Mouse (Mus musculus): ENCODE data around the gene Satb2. TPM values are rescaled to one million over a fixed set of nuclear protein-coding genes. Genes with fewer than 3 reads are reported as not detected.

The Satb2 gene
- total RNA-seq, 4 experiments from 2014 or later: 56.2 to 62.9 (median 59.9) TPM

DNA sequence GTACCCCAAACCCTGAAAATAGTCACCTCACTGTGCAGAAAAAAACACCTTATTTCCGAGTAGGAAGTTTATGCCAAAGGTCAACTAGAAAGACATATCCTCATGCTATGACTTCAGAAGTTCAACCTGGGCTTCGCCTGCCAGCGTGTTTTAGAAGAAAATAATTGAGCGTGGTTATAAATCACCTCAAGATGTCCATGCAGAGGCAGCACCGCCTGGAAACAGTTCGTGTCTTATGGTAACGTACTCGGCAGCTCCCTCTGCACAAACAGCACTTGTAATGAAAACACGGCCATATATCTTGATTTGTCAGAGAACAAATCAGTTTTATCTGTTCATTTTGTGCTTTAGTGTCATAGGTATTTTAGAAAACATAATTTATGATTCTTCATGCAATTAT is 44.6 kb downstream of the Satb2 start:
- no peak for DNase-seq (ENCODE audit: low spot score in 2 of 2)

DNA sequence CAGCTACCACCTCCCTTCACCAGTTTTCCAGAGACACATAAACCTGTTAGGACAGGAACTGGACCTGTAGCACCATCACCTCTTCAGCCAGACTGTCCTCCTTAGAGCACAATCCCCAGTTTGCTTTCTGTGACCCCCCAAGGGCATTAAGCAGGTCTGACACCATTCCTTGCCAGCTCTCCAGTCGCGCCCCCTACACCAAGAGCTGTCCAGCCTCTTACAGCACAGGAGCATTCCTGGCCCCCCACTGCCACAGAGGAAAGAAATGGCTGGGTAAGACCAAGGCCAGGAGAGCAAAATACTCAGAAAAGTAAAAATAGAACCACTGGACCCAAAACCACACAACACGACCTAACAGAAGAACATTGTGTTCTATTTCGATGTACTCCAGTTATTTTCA is 48.4 kb downstream of the Satb2 start:
- DNase-seq (ENCODE audit: low spot score in 2 of 2): no peak

DNA sequence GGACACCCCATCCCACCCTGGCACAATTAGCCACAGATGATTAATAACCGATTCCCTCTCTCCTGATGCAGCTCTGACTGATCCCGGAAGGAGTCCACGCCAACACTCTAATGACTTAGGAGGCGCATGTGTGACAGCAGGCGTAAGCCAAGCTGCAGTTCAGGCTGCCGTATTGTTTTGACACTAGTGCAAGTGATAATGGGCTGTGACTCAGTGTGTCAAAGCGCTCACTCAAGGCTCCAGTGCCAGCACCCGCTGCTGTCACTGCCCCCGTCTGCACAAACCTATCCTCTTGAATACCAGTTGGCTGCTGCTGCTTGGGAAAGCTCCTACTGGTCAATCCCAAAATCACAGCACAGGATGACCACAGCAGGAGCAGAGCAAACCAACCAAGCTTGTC is 49.7 kb downstream of the Satb2 start:
- peak in 1 of 2 experiments; percentile 68 for DNase-seq (ENCODE audit: low spot score in 2 of 2)

DNA sequence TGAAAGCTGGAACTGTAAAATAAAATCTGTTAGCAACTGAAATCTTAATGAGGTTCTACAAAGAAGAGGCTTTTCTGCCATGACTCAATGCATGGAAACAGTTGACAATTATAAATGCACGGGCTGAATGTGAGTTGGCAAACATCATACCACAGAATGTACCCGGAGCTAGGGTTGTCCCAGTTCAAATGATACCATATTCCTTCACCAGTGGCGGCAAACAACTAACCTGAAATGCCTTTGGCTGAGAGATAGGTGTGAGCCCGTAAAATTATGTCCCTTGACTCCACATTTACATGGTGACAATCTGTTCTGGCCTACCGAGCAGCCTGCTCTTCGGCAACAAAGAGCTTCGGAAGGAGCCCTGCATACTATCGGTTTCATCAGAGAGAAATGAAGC is 58.0 kb downstream of the Satb2 start:
- no peak for DNase-seq (ENCODE audit: low spot score in 2 of 2)

DNA sequence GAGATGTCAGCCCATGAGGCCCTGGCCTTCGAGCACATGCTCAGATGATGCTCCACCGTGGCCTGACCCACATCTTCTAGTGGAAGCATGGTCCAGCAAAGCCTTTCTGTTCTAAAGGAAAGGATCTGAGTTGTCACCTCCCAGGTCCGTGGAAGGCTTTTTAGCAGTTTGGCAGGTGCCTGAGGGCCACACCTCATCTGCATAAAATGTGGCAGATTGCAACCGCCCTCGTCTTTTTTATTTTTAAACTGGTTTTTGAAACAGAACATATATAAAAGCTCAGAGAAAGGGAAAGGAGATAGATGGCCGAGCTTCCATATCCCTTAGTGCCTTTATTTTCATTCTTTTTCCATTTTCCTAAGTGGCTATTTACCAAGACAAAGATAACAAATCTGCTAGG is 64.2 kb downstream of the Satb2 start:
- peak in 1 of 2 experiments; percentile 68 for DNase-seq (ENCODE audit: low spot score in 2 of 2)

DNA sequence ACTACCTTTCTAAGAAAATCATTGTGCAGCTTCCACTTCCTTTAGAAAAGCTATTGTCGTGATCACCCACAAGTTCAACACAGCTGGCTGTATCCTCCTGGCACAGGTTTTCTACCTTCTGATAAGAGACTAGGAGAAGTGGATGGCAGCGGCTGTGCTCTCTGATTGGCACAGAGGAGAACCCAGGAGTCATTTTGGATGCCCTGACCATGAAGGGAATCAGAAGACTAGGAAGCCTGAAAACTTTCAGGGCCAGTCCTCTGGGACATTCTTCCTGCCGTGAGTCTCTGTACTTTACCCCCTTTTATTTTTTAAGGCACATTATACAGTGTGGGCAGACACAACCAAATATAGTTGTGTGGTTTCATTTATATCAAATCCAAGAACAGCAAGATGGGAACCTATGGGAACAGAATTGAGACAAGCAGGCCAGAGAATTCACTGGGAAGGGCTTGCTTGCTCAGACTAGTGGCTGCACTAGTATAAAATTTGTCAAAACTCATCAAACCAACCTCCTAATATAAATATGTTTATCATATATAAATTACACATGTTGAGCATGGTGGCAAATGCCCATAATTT is 77.7 kb downstream of the Satb2 start:
- DNase-seq (ENCODE audit: low spot score in 2 of 2): no peak

DNA sequence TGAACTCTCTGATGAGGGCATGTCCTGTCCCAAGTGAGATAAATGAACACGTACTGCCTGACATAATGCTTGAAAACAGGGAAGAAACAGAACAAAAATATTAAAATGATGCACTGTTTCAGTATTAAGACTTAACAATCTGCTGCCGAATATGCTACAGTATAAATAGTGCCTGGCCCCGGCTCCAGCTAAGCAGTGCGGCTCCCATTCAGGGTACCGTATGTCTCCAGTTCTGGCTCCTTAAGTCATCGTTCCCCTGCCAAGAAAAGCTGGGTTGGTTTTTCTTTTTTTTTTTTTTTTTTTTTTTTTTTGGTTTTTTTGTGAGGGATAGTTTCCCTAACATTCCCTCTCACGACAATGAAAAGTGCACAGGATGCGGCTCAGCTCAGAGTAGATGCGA is 78.3 kb downstream of the Satb2 start:
- DNase-seq (ENCODE audit: low spot score in 2 of 2): peak in 1 of 2 experiments; percentile 40

DNA sequence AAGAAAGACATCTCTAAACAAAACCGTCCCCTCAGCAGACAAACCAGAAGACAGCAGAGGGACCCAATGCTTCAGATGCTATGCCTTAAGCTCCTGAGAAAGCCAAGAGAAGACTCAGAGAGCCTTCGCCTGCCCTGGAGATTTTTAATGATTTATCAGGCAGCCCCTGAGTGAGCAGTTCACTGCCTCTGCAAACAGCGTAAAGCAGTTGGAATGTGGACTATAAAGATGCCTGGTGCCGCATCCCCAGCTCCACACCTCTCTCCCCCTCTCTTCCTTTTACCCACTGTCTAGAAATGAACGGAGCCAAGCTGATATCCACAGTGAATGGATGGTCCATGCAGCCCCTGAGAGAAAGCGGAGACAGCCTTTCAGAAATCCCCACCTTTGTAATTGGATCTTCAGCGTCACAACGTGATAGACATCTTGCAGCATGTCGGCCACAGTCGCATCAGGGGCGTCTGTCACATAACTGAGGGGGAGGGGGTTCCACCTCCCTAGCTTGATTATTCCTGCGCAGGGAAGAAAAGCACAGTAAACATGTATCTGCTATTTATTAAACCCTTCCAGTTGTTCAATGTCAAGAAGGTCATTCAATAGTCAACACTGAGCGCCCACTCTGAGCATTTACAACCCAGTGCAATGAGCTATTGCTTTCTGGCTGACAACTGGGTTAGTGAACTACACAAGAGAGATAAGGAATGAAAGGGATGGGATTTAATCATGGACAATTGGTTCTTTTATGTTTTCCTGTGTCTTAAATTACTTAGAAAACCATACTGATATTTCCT is 79.6 kb downstream of the Satb2 start:
- no peak for DNase-seq (ENCODE audit: low spot score in 2 of 2)

DNA sequence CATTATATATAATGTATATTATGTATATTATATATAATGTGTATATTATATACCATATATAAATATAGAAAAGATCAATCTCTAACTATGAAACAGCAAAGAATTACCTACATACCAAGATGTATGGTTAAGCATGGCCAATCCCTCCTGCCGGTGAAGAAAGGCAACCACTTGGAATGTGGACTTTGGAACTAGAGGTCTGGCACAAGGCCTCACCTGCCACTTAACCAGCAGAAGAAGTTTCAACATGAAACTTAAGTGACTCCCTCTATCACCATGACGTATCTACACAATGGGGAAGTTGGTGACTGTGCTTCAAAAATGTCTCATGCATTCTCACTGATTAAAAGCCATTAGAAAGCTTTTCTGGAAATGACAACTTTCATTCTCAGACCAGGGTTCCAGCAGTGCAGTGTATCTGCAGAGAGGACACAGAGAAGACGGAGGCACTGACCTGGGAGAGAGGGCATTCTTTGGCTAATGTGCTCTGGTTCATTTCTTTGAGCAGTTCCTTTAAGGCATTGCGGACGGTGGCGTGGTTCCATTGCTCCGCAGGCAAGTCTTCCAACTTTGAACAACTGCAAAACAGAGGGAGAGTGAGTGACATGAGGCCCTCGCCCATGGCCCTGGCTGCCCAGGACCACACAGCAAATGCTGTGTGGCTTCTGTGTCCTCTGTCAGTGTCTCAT is 80.8 kb downstream of the Satb2 start:
- no peak for DNase-seq (ENCODE audit: low spot score in 2 of 2)

DNA sequence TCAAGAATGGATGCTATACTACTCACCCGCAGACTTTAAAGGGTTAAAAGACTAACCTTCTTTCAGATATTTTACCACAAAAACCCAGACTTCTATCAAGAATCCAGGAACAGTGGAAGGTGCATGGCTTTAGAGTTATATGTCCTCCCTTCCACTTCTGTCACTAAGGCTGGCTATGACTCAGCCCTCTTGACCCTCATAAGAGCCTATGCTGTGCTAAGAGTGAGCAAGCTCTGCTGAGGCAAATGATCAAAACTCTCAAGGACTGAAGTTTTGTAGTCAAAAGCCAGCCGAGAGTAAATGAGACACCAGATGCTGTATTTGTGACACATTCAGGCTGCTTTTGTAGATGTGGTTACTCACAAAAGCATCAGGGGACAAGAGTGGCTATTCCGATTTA is 81.8 kb downstream of the Satb2 start:
- no peak for DNase-seq (ENCODE audit: low spot score in 2 of 2)

DNA sequence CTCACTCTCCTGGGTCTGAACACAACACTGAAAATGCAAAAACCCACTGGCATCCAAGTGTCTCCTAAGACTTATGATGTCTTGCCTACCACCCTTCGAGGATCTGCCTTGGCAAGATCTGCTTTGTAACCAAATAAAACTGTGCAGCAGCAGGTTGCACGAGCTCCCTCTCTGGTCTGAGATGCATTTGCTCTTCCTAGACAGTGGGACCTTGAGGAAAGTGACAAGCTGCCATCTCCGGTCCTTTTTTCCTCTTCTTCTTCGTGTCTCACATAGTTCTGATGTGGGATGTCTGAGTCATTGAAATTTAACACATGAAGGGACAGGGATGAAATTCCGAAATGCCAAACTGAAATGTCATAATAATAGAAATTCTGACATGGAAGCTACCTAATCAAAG is 85.7 kb downstream of the Satb2 start:
- peak in 1 of 2 experiments; percentile 60 for DNase-seq (ENCODE audit: low spot score in 2 of 2)

DNA sequence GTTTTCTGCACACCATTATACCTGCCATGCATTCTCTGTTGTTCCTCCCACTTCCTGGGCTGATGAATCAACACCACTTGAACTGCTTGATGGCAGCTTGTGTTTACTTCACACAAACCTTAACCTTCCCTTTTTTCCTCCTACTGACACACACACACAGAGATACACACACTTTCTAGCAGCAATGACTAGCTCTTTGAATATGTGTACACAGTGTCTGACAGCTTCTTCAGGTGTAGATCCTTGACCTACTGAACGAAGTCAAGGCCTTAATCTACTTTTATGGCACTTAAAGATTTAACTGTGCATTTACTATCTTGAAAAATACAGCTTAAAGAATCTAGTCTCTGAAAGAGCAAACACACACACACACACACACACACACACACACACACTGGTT is 89.5 kb downstream of the Satb2 start:
- no peak for DNase-seq (ENCODE audit: low spot score in 2 of 2)

DNA sequence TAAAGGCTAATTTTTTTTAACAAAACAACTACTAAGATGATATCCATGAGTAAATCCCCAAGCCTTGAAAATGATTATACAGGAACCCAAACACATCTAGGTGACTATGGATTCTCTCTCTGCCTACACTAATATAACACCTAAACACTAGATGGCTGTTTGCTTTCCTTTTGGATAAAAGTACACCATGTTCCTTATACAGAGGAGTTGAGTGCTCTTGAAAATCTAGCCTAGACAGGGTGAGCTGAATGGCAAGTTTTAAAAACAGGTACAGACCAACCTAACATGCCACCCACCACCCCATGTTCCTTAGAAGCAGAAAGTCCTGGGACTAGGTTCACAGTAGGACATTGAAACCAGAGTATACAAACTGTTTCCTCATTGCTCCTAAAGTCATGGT is 90.9 kb downstream of the Satb2 start:
- no peak for DNase-seq (ENCODE audit: low spot score in 2 of 2)

DNA sequence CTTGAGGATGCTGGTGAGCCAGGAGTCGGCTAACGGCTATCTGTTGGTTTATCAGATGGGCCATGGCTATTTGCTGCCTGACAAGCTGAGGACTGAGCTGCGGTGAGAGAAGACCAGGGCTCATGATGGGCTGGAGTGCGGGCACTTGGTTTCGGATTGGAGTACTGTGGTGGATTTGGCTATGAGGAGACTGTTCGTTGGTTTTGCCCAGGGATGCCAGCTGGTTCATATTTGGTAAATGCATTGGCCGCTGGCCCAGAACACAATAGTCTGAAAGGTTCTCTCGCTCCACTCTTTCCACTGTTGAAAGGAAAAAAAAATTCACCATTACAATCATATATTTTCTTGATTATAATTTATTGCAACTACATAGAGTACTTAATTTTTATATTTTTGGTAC is 107.0 kb downstream of the Satb2 start:
- no peak for DNase-seq (ENCODE audit: low spot score in 2 of 2)

DNA sequence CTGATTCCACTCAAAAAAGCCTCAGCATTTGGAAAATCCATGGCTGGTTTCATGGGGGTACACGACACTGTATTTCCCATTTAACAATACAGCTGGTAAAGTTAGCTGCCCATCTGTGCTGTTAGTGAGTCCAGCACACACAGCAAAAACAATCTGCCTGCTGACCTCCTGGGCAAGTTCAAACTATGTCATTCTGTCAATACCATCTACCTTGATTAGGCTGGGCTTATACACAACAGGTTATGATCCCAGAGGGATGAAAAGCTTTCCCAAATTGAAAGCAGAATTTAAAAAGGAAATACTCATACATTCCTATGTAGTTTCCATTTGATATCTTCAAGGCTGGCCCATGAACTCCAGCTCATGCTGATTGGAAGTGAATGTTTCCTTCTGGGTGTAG is 113.2 kb downstream of the Satb2 start:
- DNase-seq (ENCODE audit: low spot score in 2 of 2): no peak

DNA sequence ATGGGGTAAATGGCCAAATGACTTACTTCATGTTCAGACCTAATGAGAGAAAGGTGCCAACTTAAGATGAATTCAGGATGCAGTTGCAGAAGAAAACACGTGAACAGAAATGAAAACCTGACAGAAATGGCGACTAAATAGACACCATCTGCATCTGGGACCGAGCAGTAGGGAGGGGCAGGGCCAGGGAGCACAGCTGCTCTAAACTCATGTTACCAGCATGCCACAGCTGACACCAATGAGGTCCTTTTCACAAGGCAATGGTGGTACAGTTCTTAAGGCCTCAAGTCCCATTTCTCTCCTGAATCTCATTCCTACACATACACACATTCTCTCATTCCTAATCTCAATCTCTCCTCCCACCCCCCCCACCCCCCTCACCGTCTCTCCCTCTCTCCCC is 115.7 kb downstream of the Satb2 start:
- DNase-seq (ENCODE audit: low spot score in 2 of 2): no peak

DNA sequence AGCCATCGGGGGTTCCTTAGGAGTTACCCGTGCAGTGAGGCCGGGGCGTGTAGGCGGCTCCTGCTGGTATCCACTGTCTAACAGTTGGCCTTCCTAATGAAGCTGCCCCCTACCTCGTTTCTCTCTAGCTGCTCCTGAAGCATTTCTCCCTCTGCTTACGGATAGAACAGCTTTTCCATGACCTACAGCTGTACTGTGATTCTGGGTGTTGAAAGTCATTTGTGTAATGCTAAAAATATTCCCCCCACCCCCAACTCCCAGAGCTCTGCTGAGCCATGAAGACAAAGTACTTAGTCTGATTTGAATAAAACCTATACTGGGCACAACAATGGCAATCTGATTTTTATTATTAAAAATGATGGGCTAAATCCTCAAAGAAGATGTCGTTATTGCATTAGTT is 121.2 kb downstream of the Satb2 start:
- DNase-seq (ENCODE audit: low spot score in 2 of 2): no peak

DNA sequence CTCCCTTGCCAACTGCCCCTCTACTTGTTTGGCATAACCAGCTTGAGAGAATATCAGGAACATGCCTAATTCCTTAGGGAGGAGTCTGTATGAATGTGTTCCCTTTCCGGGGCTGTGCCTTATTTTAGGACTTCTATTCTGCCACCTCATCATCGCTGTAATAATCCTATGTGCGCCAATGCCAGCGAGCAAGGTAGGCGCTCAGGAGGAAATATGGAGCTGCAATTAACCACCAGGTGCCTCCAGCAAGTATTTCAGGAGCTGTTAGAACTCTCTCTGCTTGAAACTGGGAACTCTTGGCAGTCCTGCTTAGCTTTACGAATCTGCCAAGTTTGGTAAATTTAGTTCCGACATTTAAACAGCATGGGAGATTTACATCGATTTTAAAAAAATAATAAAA is 128.0 kb downstream of the Satb2 start:
- DNase-seq (ENCODE audit: low spot score in 2 of 2): peak in 1 of 2 experiments; percentile 54

DNA sequence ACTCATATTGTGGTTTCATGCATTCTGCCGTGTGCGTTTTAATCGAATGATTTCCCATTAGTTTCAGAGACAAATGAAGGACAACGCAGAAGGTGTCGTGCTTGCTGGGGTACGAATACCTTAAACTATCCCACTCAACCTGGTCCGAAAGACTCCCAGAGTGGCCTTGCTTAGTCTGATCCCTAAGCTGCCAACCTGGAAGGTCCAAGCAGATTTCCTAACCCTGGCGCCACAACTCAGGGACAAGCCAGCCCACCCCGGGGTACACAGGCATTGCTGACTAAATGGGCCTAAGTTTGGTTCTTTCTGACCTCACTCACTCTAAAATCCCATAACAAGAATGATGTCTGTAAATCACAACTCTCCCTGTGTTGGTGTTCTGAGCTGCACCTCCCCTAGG is 132.1 kb downstream of the Satb2 start:
- DNase-seq (ENCODE audit: low spot score in 2 of 2): no peak

DNA sequence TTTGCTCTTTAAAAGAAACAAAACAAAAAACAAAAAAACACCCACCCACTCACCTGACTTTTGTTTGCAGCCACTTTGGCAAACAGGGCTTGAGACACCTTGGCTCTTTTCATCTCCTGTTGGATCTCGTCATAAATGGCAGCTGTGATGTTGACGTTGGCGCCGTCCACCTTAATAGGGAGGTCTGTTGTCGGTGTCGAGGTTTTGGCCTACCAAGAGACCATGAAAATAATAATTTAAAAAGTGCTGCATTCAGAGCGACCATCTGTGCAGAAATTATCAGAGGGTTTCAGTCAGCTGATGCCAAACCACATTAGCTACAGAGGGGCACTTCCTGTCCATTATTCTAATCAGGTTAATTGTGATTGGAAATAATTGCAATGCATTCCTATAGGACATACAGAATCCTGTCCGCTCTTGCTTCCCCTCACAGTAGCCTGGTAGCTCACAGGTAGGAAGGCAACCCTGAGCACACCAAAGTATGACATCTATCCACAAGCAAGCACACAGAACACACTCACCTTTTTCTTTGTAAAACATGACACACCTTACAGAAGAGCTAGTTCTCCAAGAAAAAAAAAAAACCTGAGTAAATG is 132.8 kb downstream of the Satb2 start:
- no peak for DNase-seq (ENCODE audit: low spot score in 2 of 2)

DNA sequence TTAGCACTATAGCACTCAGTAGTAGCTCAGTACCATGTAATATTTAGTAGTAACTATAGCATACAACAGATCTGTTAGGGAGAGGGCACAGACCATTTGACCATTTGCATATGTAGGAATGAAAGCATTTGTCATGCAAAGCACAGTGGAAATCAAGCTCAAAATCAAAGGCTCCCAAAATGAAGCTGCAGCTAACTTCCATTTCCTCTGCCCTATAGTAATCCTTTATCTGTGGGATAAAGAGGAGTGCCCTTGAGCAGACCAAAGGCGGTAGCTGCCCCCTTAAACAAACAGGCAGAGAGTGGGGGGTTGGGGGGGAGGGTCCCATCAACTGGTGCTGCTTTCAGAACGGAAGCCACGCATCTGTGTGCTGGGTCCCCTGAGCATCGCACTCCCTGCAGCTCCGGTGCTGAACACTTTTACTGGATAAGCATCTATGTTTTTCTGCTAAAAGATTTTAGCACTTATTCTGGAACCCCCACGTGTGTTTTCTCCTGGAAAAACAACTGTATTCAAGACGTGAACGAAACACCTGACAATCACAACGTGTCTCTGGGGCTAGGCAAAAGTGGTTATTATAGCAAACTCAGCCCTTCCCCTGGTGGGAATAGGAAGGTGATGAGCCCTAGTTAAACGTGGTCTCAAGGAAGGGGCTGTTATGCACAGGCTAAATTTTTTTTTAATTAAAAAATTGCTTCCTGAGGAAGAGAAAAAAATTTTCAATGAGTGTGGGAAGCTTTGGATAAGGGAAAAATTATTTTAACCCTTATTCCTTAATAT is 133.7 kb downstream of the Satb2 start:
- DNase-seq (ENCODE audit: low spot score in 2 of 2): no peak

DNA sequence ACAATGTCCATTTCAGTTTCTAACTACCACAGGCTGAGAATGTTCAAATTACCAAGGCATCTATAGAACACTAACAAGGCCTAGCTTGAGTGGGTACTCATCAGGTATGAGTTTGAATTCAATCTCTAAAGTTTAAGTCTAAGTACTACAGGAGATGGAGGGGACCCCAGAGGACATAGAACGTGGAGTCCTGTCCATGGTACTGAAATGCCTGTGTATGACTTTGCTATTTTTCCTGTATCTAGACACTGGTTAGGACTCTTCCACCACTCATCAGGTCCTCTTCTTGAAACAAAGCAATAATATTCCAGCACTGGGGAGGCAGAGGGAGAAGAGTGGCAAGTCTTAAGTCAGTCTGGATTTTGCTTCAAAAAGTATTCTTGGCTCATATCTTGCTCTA is 139.5 kb downstream of the Satb2 start:
- no peak for DNase-seq (ENCODE audit: low spot score in 2 of 2)
